Mouse (Mus musculus) limb, embryonic 11.5 days (tissue): Measurements from ENCODE around the gene Hoxd10. TPM values are rescaled to one million over a fixed set of nuclear protein-coding genes. Genes with fewer than 3 reads are reported as not detected.

Experiments
- ATAC-seq: fragments of 200-750 bp; cut with Nextera tagmentation; 2 replicates; pipeline ENCODE4 v1.8.0; 2017; ENCODE audit warnings: low read depth; ENCODE audit not compliant: insufficient number of reproducible peaks, low FRiP score, low TSS enrichment
- DNase-seq: peaks from one replicate; pipeline ENCODE4 v3.0.0-alpha.2; 2015; ENCODE audit warnings: low spot score
- H3K27ac ChIP-seq: fragments of 300-500 bp; sonication (generic); replicated peaks from 2 replicates; pipeline ENCODE4 v1.5.1; 2014; ENCODE audit warnings: low read depth, mild to moderate bottlenecking, low read length
- H3K27me3 ChIP-seq: fragments of 300-500 bp; sonication (generic); 2 replicates; pipeline ENCODE4 v1.6.1; 2014; ENCODE audit warnings: mild to moderate bottlenecking, low read length, mixed read lengths; ENCODE audit not compliant: control insufficient read depth, insufficient read depth
- H3K36me3 ChIP-seq: fragments of 300-500 bp; sonication (generic); 2 replicates; pipeline ENCODE4 v1.6.1; 2014; ENCODE audit warnings: mild to moderate bottlenecking, low read length, moderate library complexity, mixed read lengths; ENCODE audit not compliant: control insufficient read depth, insufficient read depth
- H3K4me1 ChIP-seq: fragments of 300-500 bp; sonication (generic); 2 replicates; pipeline ENCODE4 v1.6.1; 2014; ENCODE audit warnings: low read length, mixed read lengths; ENCODE audit not compliant: control insufficient read depth, insufficient read depth
- H3K4me2 ChIP-seq: fragments of 300-500 bp; sonication (generic); 2 replicates; pipeline ENCODE4 v1.6.1; 2014; ENCODE audit warnings: low read depth, mild to moderate bottlenecking, moderate library complexity; ENCODE audit not compliant: severe bottlenecking
- H3K4me3 ChIP-seq: fragments of 300-500 bp; sonication (generic); 2 replicates; pipeline ENCODE4 v1.5.1; 2014; ENCODE audit warnings: low read depth, low read length
- H3K9ac ChIP-seq: fragments of 300-500 bp; sonication (generic); 2 replicates; pipeline ENCODE4 v1.6.1; 2014; ENCODE audit warnings: mild to moderate bottlenecking, low read length
- H3K9me3 ChIP-seq: fragments of 300-500 bp; sonication (generic); 2 replicates; pipeline ENCODE4 v1.6.1; 2016; ENCODE audit warnings: low read length; ENCODE audit not compliant: control insufficient read depth
- WGBS: fragments of 180-500 bp; shearing (Covaris S2); extraction: QIAGEN DNeasy Blood & Tissue Kit; methylation state at CpG from one replicate; pipeline ENCODE4 v1.1.7; 2014; 5-methylcytosine and 5-hydroxymethylcytosine counted together
- polyA plus RNA-seq: library from polyadenylated mRNA; unstranded; fragments of >200 nt; fragmentation: Nextera tagmentation; extraction: Ambion mirVana; gene quantifications from 2 replicates; pipeline ENCODE4 v1.2.1, GENCODE M21; 2014

Hoxd10 gene
- polyA plus RNA-seq, 1 experiment from 2014 or later, result 52.0 TPM

DNA sequence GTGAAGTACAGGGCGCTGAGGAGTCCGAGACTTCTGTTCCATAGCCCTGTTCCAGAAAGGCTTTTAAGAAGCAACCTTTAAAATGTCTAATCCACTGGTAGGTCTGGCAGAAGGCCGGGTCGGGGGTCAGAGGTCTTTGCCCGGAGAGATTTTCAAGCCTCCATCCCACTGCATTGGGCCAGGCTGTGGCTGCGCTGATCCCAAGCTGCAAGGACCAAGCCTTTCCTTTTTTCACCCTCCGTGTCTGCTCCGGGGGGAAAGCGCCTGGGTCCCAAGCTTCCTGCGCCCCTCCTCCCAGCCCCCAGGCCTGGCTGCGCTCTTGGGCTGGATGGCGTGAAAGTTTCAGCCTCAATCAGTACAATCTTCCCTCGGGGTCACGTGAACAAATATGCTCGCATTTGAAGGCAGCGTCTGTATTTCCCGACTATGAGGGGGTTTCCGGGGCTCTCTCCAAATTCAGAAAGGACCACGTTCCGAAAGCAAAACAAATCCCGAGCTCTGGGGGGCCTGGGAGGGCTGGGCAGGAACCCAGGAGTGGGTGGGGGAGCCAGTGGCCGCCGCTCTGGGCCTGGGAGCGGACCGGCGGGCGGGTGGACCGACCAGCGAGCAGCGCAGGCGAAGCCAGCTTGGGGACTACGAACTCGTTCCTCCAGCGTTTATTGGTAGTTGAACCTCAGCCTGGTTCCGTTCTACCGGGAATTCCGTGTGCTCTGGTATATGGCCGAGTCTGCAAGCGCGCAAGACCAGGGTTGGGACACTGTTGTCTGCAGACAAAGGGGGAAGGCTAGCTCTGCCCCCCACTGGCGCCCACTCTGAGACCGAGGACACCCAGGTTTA is 44.3 kb downstream of the Hoxd10 start:
- Histone ChIP-seq H3K27me3 (peaks cover 71% of the 10 kb centered on the region), H3K9ac (peak overlapping the region; percentile 34; the same call in 1 of the 2 replicates), H3K27ac (no peak overlapping the region), H3K4me2 (peak overlapping the region; percentile 53), H3K4me3 (peak overlapping the region; percentile 29), H3K4me1 (peaks cover 74% of the 10 kb centered on the region), H3K9me3 (no peaks in the 10 kb centered on the region), H3K36me3 (no peaks in the 10 kb centered on the region)
- DNase-seq, result peak; percentile 65
- WGBS, result 3% methylated on average over 42 of the region's 42 CpGs
- ATAC-seq, result no peak

DNA sequence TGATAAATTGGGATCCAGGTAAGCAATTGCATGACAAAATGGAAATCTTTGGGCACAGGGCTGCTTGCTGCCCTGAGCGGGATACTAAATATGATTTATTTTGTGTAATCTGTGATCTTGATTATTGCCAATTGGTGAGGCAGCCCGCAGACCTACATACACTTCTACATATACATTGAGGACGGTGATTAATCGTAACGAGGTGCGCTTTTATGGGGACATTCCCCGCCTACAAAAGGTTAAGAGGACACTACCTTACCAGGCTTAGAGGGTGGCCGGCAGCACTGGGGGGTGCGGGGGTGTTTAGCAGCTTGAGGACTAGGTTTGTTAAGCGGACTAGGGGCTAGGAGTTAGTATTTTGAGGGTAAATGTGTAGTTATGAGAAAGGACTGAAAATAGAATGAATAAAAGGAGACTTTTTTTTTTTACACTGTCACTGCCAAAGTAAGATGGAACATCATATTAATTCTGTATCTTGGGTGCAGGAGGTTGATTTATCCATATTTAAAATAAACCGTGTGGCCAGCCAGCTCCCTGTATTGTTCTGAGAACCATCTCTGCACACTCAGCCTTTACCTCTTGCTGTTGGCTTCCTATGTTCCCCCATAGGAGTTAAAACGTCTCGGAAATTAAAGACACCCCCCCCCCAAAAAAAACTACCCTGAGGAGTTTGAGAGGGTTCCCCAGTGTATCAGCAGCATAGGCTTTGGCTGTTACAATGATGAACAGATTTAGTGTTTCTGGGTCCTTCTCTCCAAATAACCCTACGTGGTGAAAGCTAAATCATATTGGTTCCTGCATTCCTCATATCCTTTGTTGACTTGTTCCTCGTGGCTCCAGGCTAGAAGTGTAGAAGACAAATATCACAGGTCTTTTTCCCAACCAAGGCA is 45.2 kb downstream of the Hoxd10 start:
- H3K27me3 ChIP-seq, result peaks cover 67% of the 10 kb centered on the region
- DNase-seq (no peak), ATAC-seq (no peak)
- H3K9ac ChIP-seq, result no peak overlapping the region; the same call in 1 of the 2 replicates
- H3K4me1 ChIP-seq, result peaks cover 74% of the 10 kb centered on the region
- no peaks in the 10 kb centered on the region for H3K9me3 ChIP-seq
- H3K27ac ChIP-seq, result no peak overlapping the region
- peak overlapping the region; percentile 29 for H3K4me3 ChIP-seq
- no peaks in the 10 kb centered on the region for H3K36me3 ChIP-seq
- 8% methylated on average over 15 of the region's 15 CpGs for WGBS
- peak overlapping the region; percentile 53 for H3K4me2 ChIP-seq

DNA sequence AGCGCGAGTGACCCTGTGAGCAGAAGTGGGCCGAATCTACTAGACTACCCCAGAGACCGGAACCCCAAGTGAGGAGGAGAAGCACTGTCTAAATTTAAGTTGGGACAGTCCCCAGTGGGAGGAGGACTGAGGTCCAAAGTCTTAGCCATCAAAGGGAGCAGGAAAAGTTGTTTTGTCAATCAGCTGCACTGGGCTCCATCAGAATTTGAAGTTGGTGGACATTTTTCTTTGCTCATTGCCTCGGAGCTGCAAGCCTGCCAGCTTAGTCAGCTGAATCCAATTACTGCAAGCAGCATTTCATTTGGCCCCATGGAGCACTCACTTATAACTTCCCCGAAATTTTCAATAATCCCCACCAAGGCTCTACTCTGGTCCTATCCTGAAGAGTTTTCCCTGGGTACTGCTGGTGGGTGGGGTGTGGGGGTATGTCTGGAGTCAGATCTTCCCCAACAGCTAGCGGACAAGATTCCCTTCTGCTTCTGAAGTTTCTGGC is 45.9 kb downstream of the Hoxd10 start:
- Histone ChIP-seq H3K27ac (no peak overlapping the region), H3K4me1 (peaks cover 69% of the 10 kb centered on the region), H3K4me3 (no peak overlapping the region), H3K27me3 (peaks cover 65% of the 10 kb centered on the region), H3K9ac (no peak overlapping the region), H3K36me3 (no peaks in the 10 kb centered on the region), H3K4me2 (peak overlapping the region; percentile 0; the same call in 1 of the 2 replicates), H3K9me3 (no peaks in the 10 kb centered on the region)
- 7% methylated on average over 7 of the region's 7 CpGs for WGBS
- ATAC-seq (no peak), DNase-seq (peak; percentile 60)

DNA sequence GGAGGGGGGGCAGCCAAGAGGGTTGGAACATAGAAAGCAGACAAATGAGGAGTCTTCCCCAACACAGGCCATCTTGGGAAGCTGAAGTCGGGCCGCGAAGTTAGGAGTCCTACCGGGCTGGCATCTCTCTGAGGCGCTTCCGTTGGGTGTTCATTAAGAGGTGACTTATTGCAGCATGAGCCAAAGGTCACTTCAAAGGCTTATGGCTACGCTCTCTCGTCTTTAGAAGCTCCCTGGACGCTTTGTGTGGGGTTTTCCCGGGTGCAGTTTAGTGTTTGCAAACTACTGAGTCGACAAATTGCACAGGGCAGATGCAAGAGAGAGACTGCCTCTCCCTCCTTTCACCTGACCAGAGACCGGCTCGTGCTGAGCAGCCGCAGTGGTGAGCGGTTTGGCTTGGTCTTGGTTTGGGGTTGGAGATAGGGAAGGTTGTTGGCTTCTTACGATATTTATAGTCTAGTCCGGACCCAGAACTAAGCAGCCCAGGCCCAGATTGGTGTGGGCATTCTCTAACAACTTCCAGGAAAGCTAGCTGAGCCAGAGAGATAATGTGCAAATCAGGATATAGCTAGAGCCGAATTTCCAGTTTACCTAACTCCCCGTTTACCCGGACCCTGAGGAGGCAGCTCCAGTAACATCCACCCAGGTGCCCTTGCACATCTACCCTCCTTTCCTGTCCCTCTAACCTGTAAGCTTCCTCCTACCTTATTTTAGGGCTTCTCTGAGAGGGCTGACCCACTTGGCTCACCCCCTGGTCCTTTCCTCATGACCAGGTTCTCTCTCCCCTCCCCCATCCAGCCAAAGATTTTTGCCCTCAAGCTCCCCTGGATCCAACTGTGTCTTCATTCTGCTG is 47.1 kb downstream of the Hoxd10 start:
- H3K4me2 ChIP-seq, result no peak overlapping the region
- under 1% methylated on average over 20 of the region's 20 CpGs for WGBS
- H3K4me1 ChIP-seq, result peaks cover 60% of the 10 kb centered on the region
- H3K36me3 ChIP-seq, result no peaks in the 10 kb centered on the region
- no peak overlapping the region for H3K9ac ChIP-seq
- no peaks in the 10 kb centered on the region for H3K9me3 ChIP-seq
- DNase-seq, result no peak
- peaks cover 71% of the 10 kb centered on the region for H3K27me3 ChIP-seq
- H3K4me3 ChIP-seq, result no peak overlapping the region
- ATAC-seq, result no peak
- H3K27ac ChIP-seq, result no peak overlapping the region

DNA sequence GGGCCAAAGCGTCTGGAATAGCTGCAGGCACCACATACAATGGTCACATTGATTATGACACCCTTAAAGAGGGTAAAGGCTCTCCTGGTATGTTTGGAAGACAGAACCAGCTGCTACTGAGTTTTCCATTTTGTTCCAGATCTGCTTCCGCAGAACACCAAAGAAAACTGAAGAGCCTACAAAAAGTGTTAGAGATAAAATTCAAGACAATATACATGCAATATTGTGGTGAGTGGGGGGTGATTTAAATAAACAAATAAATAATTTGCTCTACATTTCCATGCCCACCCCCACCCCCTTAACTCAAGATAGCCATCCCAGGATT is 47.7 kb downstream of the Hoxd10 start:
- Histone ChIP-seq H3K9ac (no peak overlapping the region), H3K27me3 (peaks cover 73% of the 10 kb centered on the region), H3K4me2 (no peak overlapping the region), H3K4me3 (no peak overlapping the region), H3K4me1 (peaks cover 56% of the 10 kb centered on the region), H3K9me3 (no peaks in the 10 kb centered on the region), H3K27ac (no peak overlapping the region), H3K36me3 (no peaks in the 10 kb centered on the region)
- 2% methylated on average over 2 of the region's 2 CpGs for WGBS
- DNase-seq (no peak), ATAC-seq (no peak)

DNA sequence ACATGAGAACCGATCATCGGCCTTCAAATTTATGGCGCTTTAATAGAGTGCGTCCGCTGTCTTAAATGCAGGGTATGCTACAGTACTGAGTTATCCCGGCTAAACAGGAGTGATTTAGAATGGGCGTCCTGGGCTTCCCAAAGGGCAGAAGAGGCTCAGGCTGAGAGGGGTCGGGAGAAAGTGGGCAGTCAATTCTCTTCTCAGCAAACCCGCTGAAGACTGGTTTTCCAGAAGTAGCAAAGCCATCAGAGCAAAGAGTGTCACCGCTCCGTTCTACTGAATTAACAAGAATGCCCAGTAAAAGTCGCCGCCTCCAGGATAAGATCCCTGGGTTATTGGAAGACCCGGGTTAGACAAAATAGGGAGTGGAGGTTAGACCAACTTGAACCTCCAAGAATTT is 48.1 kb downstream of the Hoxd10 start:
- no peak overlapping the region for H3K4me3 ChIP-seq
- no peaks in the 10 kb centered on the region for H3K36me3 ChIP-seq
- no peak overlapping the region for H3K9ac ChIP-seq
- H3K27me3 ChIP-seq, result peaks cover 74% of the 10 kb centered on the region
- no peak for ATAC-seq
- no peak overlapping the region for H3K27ac ChIP-seq
- WGBS, result under 1% methylated on average over 14 of the region's 14 CpGs
- no peaks in the 10 kb centered on the region for H3K9me3 ChIP-seq
- no peak for DNase-seq
- H3K4me2 ChIP-seq, result peak overlapping the region; percentile 47; the same call in 1 of the 2 replicates
- H3K4me1 ChIP-seq, result peaks cover 53% of the 10 kb centered on the region

DNA sequence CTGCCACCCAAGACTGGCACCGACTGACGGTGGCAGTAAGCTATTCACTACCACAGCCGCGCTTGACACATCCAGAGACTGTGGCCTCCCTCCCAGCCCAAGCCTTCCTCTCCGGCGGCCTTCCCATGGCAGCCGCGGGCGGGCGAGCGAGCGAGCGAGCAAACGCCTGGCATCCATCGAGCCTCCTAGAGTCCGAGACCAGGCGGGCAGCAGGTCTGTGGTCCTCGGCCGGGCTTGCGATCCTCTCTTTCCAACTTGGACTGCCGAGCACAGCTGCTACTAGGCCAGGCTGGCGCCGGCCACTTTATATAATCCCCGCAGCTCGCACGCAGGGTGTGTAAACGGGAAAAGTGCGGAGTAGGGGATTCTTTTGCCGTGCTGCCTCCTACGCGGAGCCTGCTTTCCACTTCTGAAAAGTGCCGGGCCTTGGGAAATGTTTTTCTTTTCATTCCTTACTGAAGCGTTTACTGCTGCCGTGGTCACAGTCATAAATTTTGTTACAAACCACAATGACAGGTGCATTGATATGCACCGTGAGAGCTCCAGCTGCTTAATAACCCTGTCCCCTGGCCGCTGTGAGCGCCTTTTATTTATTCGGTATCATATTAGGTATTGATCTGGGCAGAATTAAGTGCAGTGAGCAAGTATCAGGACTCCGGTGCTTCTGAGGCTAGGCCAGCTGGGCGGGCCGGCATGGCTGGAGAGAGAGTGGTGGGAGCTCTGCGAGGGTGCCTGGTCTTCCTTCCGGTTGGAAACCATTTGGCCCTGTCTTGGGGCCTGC is 48.8 kb downstream of the Hoxd10 start:
- ATAC-seq, result no peak
- Histone ChIP-seq H3K4me3 (peak overlapping the region; percentile 17), H3K27me3 (peaks cover 75% of the 10 kb centered on the region), H3K27ac (no peak overlapping the region), H3K36me3 (no peaks in the 10 kb centered on the region), H3K4me2 (peak overlapping the region; percentile 47), H3K9me3 (no peaks in the 10 kb centered on the region), H3K9ac (no peak overlapping the region), H3K4me1 (peaks cover 47% of the 10 kb centered on the region)
- WGBS, result under 1% methylated on average over 43 of the region's 43 CpGs
- DNase-seq, result peak; percentile 66
